Mouse (Mus musculus) heart, embryonic 14.5 days (tissue): ENCODE measurements at regions not wholly inside any gene's neighbourhood (a gene's known extent, or its start where the extent isn't known, plus 50 kb on each side); places are given as distances from the start of the nearest gene placed in this dataset.
"Not testable (repeated sequence)": the region's sequence is repeated elsewhere in the genome, so short reads cannot be mapped to it uniquely, and the experiment has no call there.

ENCODE experiments used
- ATAC-seq: fragments of 200-750 bp; cut with Nextera tagmentation; 2 replicates; pipeline ENCODE4 v1.8.0; 2017; ENCODE audit warnings: low read depth, moderate TSS enrichment; ENCODE audit not compliant: insufficient number of reproducible peaks, insufficient read depth, low FRiP score
- H3K27ac ChIP-seq, 2 experiments: fragments of 200-500 bp in 1 of 2; fragments of 300-500 bp in 1 of 2; sonication (generic) in 1 of 2; replicated peaks in 1 of 2; 2 replicates each; pipeline ENCODE4 v1.5.1; 2012 to 2014; ENCODE audit warnings: low read depth in 2 of 2, low read length in 2 of 2, control low read depth in 1 of 2, mild to moderate bottlenecking in 1 of 2, mixed read lengths in 1 of 2; ENCODE audit not compliant: control insufficient read depth in 1 of 2, insufficient read depth in 1 of 2
- H3K27me3 ChIP-seq: fragments of 300-500 bp; sonication (generic); 2 replicates; pipeline ENCODE4 v1.6.1; 2014; ENCODE audit warnings: mild to moderate bottlenecking, low read length, control low read depth; ENCODE audit not compliant: control insufficient read depth, insufficient read depth
- H3K36me3 ChIP-seq: fragments of 300-500 bp; sonication (generic); 2 replicates; pipeline ENCODE4 v1.6.1; 2014; ENCODE audit warnings: mild to moderate bottlenecking, control low read depth, low read length, mixed read lengths; ENCODE audit not compliant: control insufficient read depth, insufficient read depth
- H3K4me1 ChIP-seq, 2 experiments: fragments of 200-500 bp in 1 of 2; fragments of 300-500 bp in 1 of 2; sonication (generic) in 1 of 2; 2 replicates each; pipeline ENCODE4 v1.6.1; 2012 to 2014; ENCODE audit warnings: low read length in 2 of 2, control low read depth in 1 of 2, mixed read lengths in 1 of 2; ENCODE audit not compliant: control insufficient read depth in 2 of 2, insufficient read depth in 2 of 2
- H3K4me2 ChIP-seq: fragments of 300-500 bp; sonication (generic); 2 replicates; pipeline ENCODE4 v1.6.1; 2014; ENCODE audit warnings: mild to moderate bottlenecking, low read length
- H3K4me3 ChIP-seq, 2 experiments: fragments of 200-500 bp in 1 of 2; fragments of 300-500 bp in 1 of 2; sonication (generic) in 1 of 2; 2 replicates each; pipeline ENCODE4 v1.5.1; 2012 to 2014; ENCODE audit warnings: low read length in 2 of 2, mild to moderate bottlenecking in 2 of 2, control low read depth in 1 of 2, low read depth in 1 of 2, moderate library complexity in 1 of 2; ENCODE audit not compliant: control insufficient read depth in 1 of 2, insufficient read depth in 1 of 2
- H3K9ac ChIP-seq: fragments of 300-500 bp; sonication (generic); 2 replicates; pipeline ENCODE4 v1.6.1; 2014; ENCODE audit warnings: mild to moderate bottlenecking, low read length
- H3K9me3 ChIP-seq: fragments of 300-500 bp; sonication (generic); 2 replicates; pipeline ENCODE4 v1.6.1; 2016; ENCODE audit warnings: low read length, control low read depth; ENCODE audit not compliant: control insufficient read depth
- WGBS: fragments of 180-500 bp; shearing (Covaris S2); extraction: QIAGEN DNeasy Blood & Tissue Kit; methylation state at CpG from one replicate; pipeline ENCODE4 v1.1.7; 2014; 5-methylcytosine and 5-hydroxymethylcytosine counted together

GRCm38 (mm10) chr6:37795001-37795400 lies 75.6 kb upstream of the Trim24 start:
- Histone ChIP-seq H3K36me3 (no peaks in the 10 kb centered on the region), H3K4me1 (no peaks in the 10 kb centered on the region), H3K9me3 (peaks cover 10% of the 10 kb centered on the region; the same call in 1 of the 2 replicates), H3K9ac (no peak overlapping the region), H3K27ac (no peak overlapping the region), H3K4me2 (no peak overlapping the region), H3K4me3 (no peak overlapping the region), H3K27me3 (no peaks in the 10 kb centered on the region)
- ATAC-seq, result no peak

GRCm38 (mm10) chr6:37803231-37803630 lies 67.4 kb upstream of the Trim24 start:
- Histone ChIP-seq H3K4me2 (no peak overlapping the region), H3K4me1 (no peaks in the 10 kb centered on the region), H3K4me3 (no peak overlapping the region), H3K9ac (no peak overlapping the region), H3K27me3 (no peaks in the 10 kb centered on the region), H3K27ac (no peak overlapping the region), H3K36me3 (no peaks in the 10 kb centered on the region), H3K9me3 (peaks cover 7% of the 10 kb centered on the region; the same call in 1 of the 2 replicates)
- no peak for ATAC-seq
- 84% methylated on average over 5 of the region's 5 CpGs for WGBS

DNA sequence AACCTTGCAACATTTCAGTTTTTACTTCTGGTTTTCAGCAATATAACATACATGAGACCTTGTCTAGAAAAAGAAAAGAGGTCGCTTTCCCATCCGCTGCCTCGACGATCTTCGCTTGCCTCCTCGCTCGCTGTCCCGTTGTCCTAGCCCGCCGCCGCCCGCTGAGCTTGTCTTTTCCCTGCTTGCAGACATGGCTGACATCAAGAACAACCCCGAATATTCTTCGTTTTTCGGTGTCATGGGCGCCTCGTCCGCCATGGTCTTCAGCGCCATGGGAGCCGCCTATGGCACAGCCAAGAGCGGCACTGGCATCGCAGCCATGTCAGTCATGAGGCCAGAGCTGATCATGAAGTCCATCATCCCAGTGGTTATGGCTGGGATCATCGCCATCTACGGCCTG lies 64.7 kb upstream of the Trim24 start:
- H3K9ac ChIP-seq, H3K27me3 ChIP-seq, H3K9me3 ChIP-seq, H3K27ac ChIP-seq, H3K36me3 ChIP-seq, H3K4me1 ChIP-seq, H3K4me2 ChIP-seq, H3K4me3 ChIP-seq, ATAC-seq: not testable (repeated sequence)
- WGBS, result 95% methylated on average over 24 of the region's 24 CpGs

- ATAC-seq, result peak; percentile 50; the same call in 1 of the 2 replicates
- H3K9ac ChIP-seq, H3K27ac ChIP-seq, H3K9me3 ChIP-seq, H3K4me1 ChIP-seq, H3K36me3 ChIP-seq, H3K4me2 ChIP-seq, H3K27me3 ChIP-seq, H3K4me3 ChIP-seq: not testable (repeated sequence)
- 50% methylated on average over 1 of the region's 10 CpGs for WGBS
Measured at GRCm38 (mm10) chr6:37806529-37807191, 64.0 kb upstream of the Trim24 start.

- not testable (repeated sequence) for H3K27me3 ChIP-seq, H3K9ac ChIP-seq, H3K4me2 ChIP-seq, H3K36me3 ChIP-seq, ATAC-seq, H3K4me3 ChIP-seq, H3K27ac ChIP-seq, H3K9me3 ChIP-seq, H3K4me1 ChIP-seq
- 47% methylated on average over 2 of the region's 2 CpGs for WGBS
Measured at GRCm38 (mm10) chr6:37815218-37815617, 55.4 kb upstream of the Trim24 start.
